Mouse (Mus musculus) neural tube, embryonic 11.5 days (tissue): ENCODE data around the gene Ly6g6e. TPM values are rescaled to one million over a fixed set of nuclear protein-coding genes. Genes with fewer than 3 reads are reported as not detected.
"Not testable (repeated sequence)": the region's sequence is repeated elsewhere in the genome, so short reads cannot be mapped to it uniquely, and the experiment has no call there.

ENCODE experiments used
- ATAC-seq: fragments of 200-750 bp; cut with Nextera tagmentation; 2 replicates; pipeline ENCODE4 v1.8.0; 2017; ENCODE audit warnings: moderate number of reproducible peaks, mild to moderate bottlenecking, moderate TSS enrichment, moderate library complexity; ENCODE audit not compliant: insufficient read depth, low FRiP score, low TSS enrichment
- DNase-seq: peaks from one replicate; pipeline ENCODE4 v3.0.0-alpha.2; 2015; ENCODE audit warnings: low spot score
- H3K27ac ChIP-seq: fragments of 300-500 bp; sonication (generic); 2 replicates; pipeline ENCODE4 v1.5.1; 2014; ENCODE audit warnings: low read depth, mild to moderate bottlenecking, low read length
- H3K27me3 ChIP-seq: fragments of 300-500 bp; sonication (generic); 2 replicates; pipeline ENCODE4 v1.6.1; 2014; ENCODE audit warnings: mild to moderate bottlenecking, low read length, mixed read lengths; ENCODE audit not compliant: control insufficient read depth, insufficient read depth
- H3K36me3 ChIP-seq: fragments of 300-500 bp; sonication (generic); 2 replicates; pipeline ENCODE4 v1.6.1; 2014; ENCODE audit warnings: mild to moderate bottlenecking, low read length, moderate library complexity, mixed read lengths; ENCODE audit not compliant: control insufficient read depth, insufficient read depth
- H3K4me1 ChIP-seq: fragments of 300-500 bp; sonication (generic); 2 replicates; pipeline ENCODE4 v1.6.1; 2014; ENCODE audit warnings: low read length, mixed read lengths; ENCODE audit not compliant: control insufficient read depth, insufficient read depth
- H3K4me2 ChIP-seq: fragments of 300-500 bp; sonication (generic); 2 replicates; pipeline ENCODE4 v1.6.1; 2014; ENCODE audit warnings: low read depth, mild to moderate bottlenecking, moderate library complexity
- H3K4me3 ChIP-seq: fragments of 300-500 bp; sonication (generic); 2 replicates; pipeline ENCODE4 v1.5.1; 2014; ENCODE audit warnings: low read depth, low read length
- H3K9ac ChIP-seq: fragments of 300-500 bp; sonication (generic); 2 replicates; pipeline ENCODE4 v1.6.1; 2014; ENCODE audit warnings: mild to moderate bottlenecking, low read length
- H3K9me3 ChIP-seq: fragments of 300-500 bp; sonication (generic); 2 replicates; pipeline ENCODE4 v1.6.1; 2016; ENCODE audit warnings: low read length; ENCODE audit not compliant: control insufficient read depth
- WGBS: fragments of 180-500 bp; shearing (Covaris S2); extraction: QIAGEN DNeasy Blood & Tissue Kit; methylation state at CpG from one replicate; pipeline ENCODE4 v1.1.7; 2014; 5-methylcytosine and 5-hydroxymethylcytosine counted together
- polyA plus RNA-seq: library from polyadenylated mRNA; unstranded; fragments of >200 nt; fragmentation: Nextera tagmentation; extraction: Ambion mirVana; gene quantifications from 2 replicates; pipeline ENCODE4 v1.2.1, GENCODE M21; 2014

The Ly6g6e gene
- polyA plus RNA-seq, 1 experiment from 2014 or later, result 0.46 TPM

- WGBS, result under 1% methylated on average over 33 of the region's 33 CpGs
- H3K4me2 ChIP-seq, result peak overlapping the region; percentile 98
- DNase-seq (no peak), ATAC-seq (no peak; the same call in 1 of the 2 replicates)
- peak overlapping the region; percentile 93 for H3K9ac ChIP-seq
- no peaks in the 10 kb centered on the region for H3K27me3 ChIP-seq
- no peaks in the 10 kb centered on the region for H3K9me3 ChIP-seq
- H3K27ac ChIP-seq, result 0 out of 2 replicates have a peak overlapping the region, but pooled peaks have one; percentile 20
- peaks cover 10% of the 10 kb centered on the region for H3K4me1 ChIP-seq
- peak overlapping the region; percentile 97 for H3K4me3 ChIP-seq
- peaks cover 10% of the 10 kb centered on the region for H3K36me3 ChIP-seq
These were observed 44.0 kb downstream of the Ly6g6e start for GRCm38 (mm10) chr17:35120745-35121142.

GRCm38 (mm10) chr17:35121143-35121799 lies 44.6 kb downstream of the Ly6g6e start, which contains the start of gene Gpank1:
TSS of gene Gpank1 (plus strand) at chr17:35121455.
- peak; percentile 99 for DNase-seq
- H3K27ac ChIP-seq, result peak within 1 kb of the TSS; percentile 87
- peak within 1 kb of the TSS; percentile 98 for H3K4me2 ChIP-seq
- H3K4me3 ChIP-seq, result peak within 1 kb of the TSS; percentile 97
- H3K9me3 ChIP-seq, result no peaks in the 10 kb centered on the region
- ATAC-seq, result peak; percentile 92
- H3K9ac ChIP-seq, result peak within 1 kb of the TSS; percentile 93
- H3K4me1 ChIP-seq, result peaks cover 12% of the 10 kb centered on the region
- H3K27me3 ChIP-seq, result no peaks in the 10 kb centered on the region
- 0% methylated on average over 50 of the region's 50 CpGs for WGBS
- peaks cover 10% of the 10 kb centered on the region for H3K36me3 ChIP-seq

- peaks cover 10% of the 10 kb centered on the region for H3K36me3 ChIP-seq
- 0% methylated on average over 19 of the region's 19 CpGs for WGBS
- H3K4me1 ChIP-seq, result peaks cover 17% of the 10 kb centered on the region
- no peaks in the 10 kb centered on the region for H3K27me3 ChIP-seq
- peak within 1 kb of the TSS; percentile 98 for H3K4me2 ChIP-seq
- ATAC-seq, result no peak
- H3K9me3 ChIP-seq, result no peaks in the 10 kb centered on the region
- H3K9ac ChIP-seq, result peak within 1 kb of the TSS; percentile 93
- peak; percentile 66 for DNase-seq
- H3K4me3 ChIP-seq, result peak within 1 kb of the TSS; percentile 97
- peak within 1 kb of the TSS; percentile 87 for H3K27ac ChIP-seq
These were observed 45.2 kb downstream of the Ly6g6e start, which contains the start of gene Csnk2b for GRCm38 (mm10) chr17:35121871-35122303. TSS of gene Csnk2b (minus strand) at chr17:35122053.

- DNase-seq, H3K27ac ChIP-seq, H3K4me2 ChIP-seq, H3K9me3 ChIP-seq, H3K9ac ChIP-seq, H3K4me3 ChIP-seq, ATAC-seq, H3K36me3 ChIP-seq, H3K27me3 ChIP-seq: not testable (repeated sequence)
- H3K4me1 ChIP-seq, result peaks cover 17% of the 10 kb centered on the region
- WGBS, result 94% methylated on average over 9 of the region's 9 CpGs
These were observed 46.6 kb downstream of the Ly6g6e start for GRCm38 (mm10) chr17:35123287-35123686.

GRCm38 (mm10) chr17:35124261-35124896 lies 47.7 kb downstream of the Ly6g6e start:
- 95% methylated on average over 12 of the region's 12 CpGs for WGBS
- H3K4me1 ChIP-seq, result peaks cover 17% of the 10 kb centered on the region
- H3K4me2 ChIP-seq, H3K9me3 ChIP-seq, H3K36me3 ChIP-seq, H3K4me3 ChIP-seq, H3K27me3 ChIP-seq, H3K9ac ChIP-seq, H3K27ac ChIP-seq, ATAC-seq, DNase-seq: not testable (repeated sequence)

- ATAC-seq (no peak), DNase-seq (no peak)
- H3K4me3 ChIP-seq, result no peak overlapping the region
- H3K27ac ChIP-seq, result no peak overlapping the region
- H3K9me3 ChIP-seq, result no peaks in the 10 kb centered on the region
- 78% methylated on average over 1 of the region's 1 CpGs for WGBS
- no peaks in the 10 kb centered on the region; the same call in 1 of the 2 replicates for H3K36me3 ChIP-seq
- H3K9ac ChIP-seq, result no peak overlapping the region; the same call in 1 of the 2 replicates
- peaks cover 16% of the 10 kb centered on the region for H3K4me1 ChIP-seq
- H3K4me2 ChIP-seq, result no peak overlapping the region; the same call in 1 of the 2 replicates
- no peaks in the 10 kb centered on the region for H3K27me3 ChIP-seq
These were observed 48.4 kb downstream of the Ly6g6e start for GRCm38 (mm10) chr17:35125081-35125480.

- Histone ChIP-seq H3K4me1 (peaks cover 11% of the 10 kb centered on the region), H3K27ac (no peak overlapping the region), H3K36me3 (no peaks in the 10 kb centered on the region; the same call in 1 of the 2 replicates), H3K27me3 (no peaks in the 10 kb centered on the region), H3K9ac (peak overlapping the region; percentile 87), H3K4me2 (peak overlapping the region; percentile 76), H3K9me3 (no peaks in the 10 kb centered on the region), H3K4me3 (peak overlapping the region; percentile 61)
- DNase-seq (no peak), ATAC-seq (no peak)
- 40% methylated on average over 6 of the region's 6 CpGs for WGBS
These were observed 48.9 kb downstream of the Ly6g6e start for GRCm38 (mm10) chr17:35125578-35125977.

- Histone ChIP-seq H3K4me1 (peaks cover 11% of the 10 kb centered on the region), H3K4me3 (peak within 1 kb of the TSS; percentile 61), H3K9me3 (no peaks in the 10 kb centered on the region), H3K9ac (peak within 1 kb of the TSS; percentile 87), H3K27ac (peak within 1 kb of the TSS; percentile 73), H3K36me3 (no peaks in the 10 kb centered on the region; the same call in 1 of the 2 replicates), H3K4me2 (peak within 1 kb of the TSS; percentile 76), H3K27me3 (no peaks in the 10 kb centered on the region)
- ATAC-seq (peak; percentile 15; the same call in 1 of the 2 replicates), DNase-seq (peak; percentile 78)
- under 1% methylated on average over 36 of the region's 36 CpGs for WGBS
These were observed 49.5 kb downstream of the Ly6g6e start, which contains the start of gene D17H6S53E for GRCm38 (mm10) chr17:35126206-35126611. TSS of gene D17H6S53E (plus strand) at chr17:35126373.
